Comparison of ENCODE assay signal across 10 mouse cellular contexts in the genomic region with DNA sequence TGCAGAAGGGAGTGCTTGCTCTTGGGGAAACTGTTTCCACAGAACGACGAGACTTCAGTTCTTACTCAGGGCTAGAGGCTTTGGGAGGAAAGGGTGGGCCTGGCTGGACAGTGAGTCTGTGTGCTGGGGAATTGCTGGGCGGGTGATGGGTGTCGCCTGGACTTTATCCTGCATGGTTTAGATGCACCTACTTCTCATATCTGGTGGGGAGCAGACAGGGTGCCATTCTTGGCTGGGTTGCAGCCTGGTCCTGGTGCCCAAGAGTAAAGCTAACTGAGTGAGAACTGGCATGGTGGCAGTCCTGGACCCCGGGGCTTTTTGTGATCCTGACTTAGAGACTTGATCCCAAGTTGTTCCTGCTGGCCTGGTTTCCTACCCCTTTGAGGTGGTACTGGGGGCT. TPM values are rescaled to one million over a fixed set of nuclear protein-coding genes. Genes with fewer than 3 reads are reported as not detected.
DNase-seq lines count a peak whose midpoint lies in the region; ATAC-seq and TF ChIP-seq lines count a peak whose summit lies in the region.
"Had no signal": no experiment of that assay in that cellular context is flagged by ENCODE, and none has a peak within 500 bp of the region (broad histone marks: within the 10 kb centered on the region; RNA-seq: fewer than 3 reads in every experiment).

No protein-coding gene starts in this region.

- peak overlapping the region; percentile 35; the same call in 1 of the 2 replicates for H3K27ac ChIP-seq in cerebellum, adult 2 months (ENCODE audit: insufficient read depth, low read length)
- no peak overlapping the region for H3K27ac ChIP-seq in forebrain, postnatal 0 days (ENCODE audit: low read depth, low read length)
- peak overlapping the region; percentile 98 for H3K27ac ChIP-seq in liver, postnatal 0 days (ENCODE audit: low read depth)

- TF ChIP-seq EP300 in liver, postnatal 0 days (IDR thresholded peaks at IDR 0.05; ENCODE audit: low read depth), result peak; percentile 46; the same call in 1 of the 2 replicates

- peaks cover 27% of the 10 kb centered on the region for H3K4me1 ChIP-seq in cerebellum, adult 2 months (ENCODE audit: control insufficient read depth, insufficient read depth, low read length)
- H3K4me1 ChIP-seq in forebrain, postnatal 0 days (ENCODE audit: insufficient read depth), result peaks cover 19% of the 10 kb centered on the region
- H3K4me1 ChIP-seq in liver, postnatal 0 days (ENCODE audit: insufficient read depth), result peaks cover 35% of the 10 kb centered on the region

- H3K79me3 ChIP-seq in C2C12 (ENCODE audit: low read depth), result peaks cover 35% of the 10 kb centered on the region

- TF ChIP-seq POLR2A in cerebellum, adult 2 months (IDR thresholded peaks at IDR 0.05; ENCODE audit: borderline replicate concordance, insufficient read depth, low read length), result no peak

- DNase-seq in cerebellum, adult 2 months, result no peak
- DNase-seq in cerebellum, postnatal 36 days, result no peak
- no peak for DNase-seq in forebrain, postnatal 0 days
- DNase-seq in liver, postnatal 0 days, result peak; percentile 55
- no peak for DNase-seq in adrenal gland, adult (ENCODE audit: inconsistent age in 2 of 2, low spot score in 1 of 2)
- DNase-seq in layer of hippocampus, adult 9-11 months, result no peak

- TF ChIP-seq CTCF in cerebellum, adult 2 months (IDR thresholded peaks at IDR 0.05; ENCODE audit: borderline replicate concordance, insufficient read depth, low read depth, low read length), result no peak
- TF ChIP-seq CTCF in C2C12 (IDR thresholded peaks at IDR 0.05; ENCODE audit: control insufficient read depth, insufficient read depth, insufficient read length), result no peak
- no peak for TF ChIP-seq CTCF in forebrain, postnatal 0 days (IDR thresholded peaks at IDR 0.05; ENCODE audit: low read depth)
- no peak for TF ChIP-seq CTCF in liver, postnatal 0 days (IDR thresholded peaks at IDR 0.05; ENCODE audit: low read depth)

- H3K36me3 ChIP-seq in C2C12 (ENCODE audit: control insufficient read depth, insufficient read depth), result peaks cover 18% of the 10 kb centered on the region
- H3K36me3 ChIP-seq in forebrain, postnatal 0 days (ENCODE audit: insufficient read depth), result peaks cover 21% of the 10 kb centered on the region
- H3K36me3 ChIP-seq in liver, postnatal 0 days (replicated peaks; ENCODE audit: insufficient read depth, low read length), result peaks cover 19% of the 10 kb centered on the region

- no peaks in the 10 kb centered on the region for H3K27me3 ChIP-seq in cerebellum, adult 2 months (ENCODE audit: control insufficient read depth, insufficient read depth, low read length)
- no peaks in the 10 kb centered on the region for H3K27me3 ChIP-seq in C2C12 (ENCODE audit: control insufficient read depth, insufficient read depth, insufficient read length)
- H3K27me3 ChIP-seq in forebrain, postnatal 0 days (ENCODE audit: insufficient read depth, low read length), result no peaks in the 10 kb centered on the region
- H3K27me3 ChIP-seq in liver, postnatal 0 days (ENCODE audit: insufficient read depth, low read length), result no peaks in the 10 kb centered on the region

- peak overlapping the region; percentile 28; the same call in 1 of the 2 replicates for H3K9ac ChIP-seq in forebrain, postnatal 0 days
- H3K9ac ChIP-seq in liver, postnatal 0 days (replicated peaks), result peak overlapping the region; percentile 86

- no peak for ATAC-seq in forebrain, postnatal 0 days
- peak; percentile 2; the same call in 1 of the 2 replicates for ATAC-seq in liver, postnatal 0 days
- ATAC-seq in megakaryocyte-erythroid progenitor cell, adult 5-6 weeks (replicated peaks; ENCODE audit: low FRiP score, low TSS enrichment, poor library complexity, severe bottlenecking), result no peak

- 74% methylated on average over 5 of the region's 5 CpGs for WGBS in cerebellum, adult 2 months
- 76% methylated on average over 5 of the region's 5 CpGs for WGBS in forebrain, postnatal 0 days
- WGBS in liver, postnatal 0 days (ENCODE audit: insufficient replicate concordance), result 61% methylated on average over 5 of the region's 5 CpGs

- H3ac ChIP-seq in C2C12 (ENCODE audit: control insufficient read depth, insufficient read length, low read depth), result peak overlapping the region; percentile 5

- H3K4me2 ChIP-seq in forebrain, postnatal 0 days (ENCODE audit: low read depth), result no peak overlapping the region
- peak overlapping the region; percentile 98 for H3K4me2 ChIP-seq in liver, postnatal 0 days (ENCODE audit: low read depth, low read length)

- H3K79me2 ChIP-seq in C2C12 (ENCODE audit: control insufficient read depth, insufficient read depth), result peaks cover 73% of the 10 kb centered on the region

- H3K9me3 ChIP-seq in forebrain, postnatal 0 days (ENCODE audit: low read length), result no peaks in the 10 kb centered on the region
- H3K9me3 ChIP-seq in liver, postnatal 0 days (ENCODE audit: low read length), result no peaks in the 10 kb centered on the region

- peak overlapping the region; percentile 1 for H3K4me3 ChIP-seq in cerebellum, adult 2 months (replicated peaks; ENCODE audit: insufficient read depth, low read depth, low read length)
- no peak overlapping the region for H3K4me3 ChIP-seq in C2C12 (ENCODE audit: insufficient read depth, poor library complexity, severe bottlenecking)
- H3K4me3 ChIP-seq in forebrain, postnatal 0 days (ENCODE audit: low read depth, low read length), result no peak overlapping the region
- peak overlapping the region; percentile 90 for H3K4me3 ChIP-seq in liver, postnatal 0 days (ENCODE audit: low read depth, low read length)

TF ChIP-seq in C2C12, 6 proteins besides CTCF, POLR2A, EP300 and RAD21:
- TF ChIP-seq MYOG (IDR thresholded peaks at IDR 0.05; ENCODE audit: control insufficient read depth, extremely low read depth, insufficient read length) (no peak), MYOD1 (IDR thresholded peaks at IDR 0.05; ENCODE audit: control insufficient read depth, insufficient read length, low read depth) (no peak), CEBPB (IDR thresholded peaks at IDR 0.05; ENCODE audit: low read depth) (no peak)

RNA-seq across cellular contexts. Expression of gene Sppl2b, which starts 1.8 kb away (rescaled TPM):
- polyA plus RNA-seq in cerebellum, adult 2 months (2012; rRNA removed), result 123 and 132 TPM in 2 replicates
- 31.2 TPM for polyA plus RNA-seq in C2C12 (2012; fragmentation: generic; extraction: Trizol)
- 79.2 and 90.3 TPM in 2 replicates for total RNA-seq in forebrain, postnatal 0 days (2014; rRNA removed)
- polyA plus RNA-seq in forebrain, postnatal 0 days (2015; fragmentation: Nextera tagmentation; extraction: Ambion mirVana), result 64.6 and 74.4 TPM in 2 replicates
- 27.6 and 27.7 TPM in 2 replicates for polyA plus RNA-seq in liver, postnatal 0 days (2015; fragmentation: Nextera tagmentation; extraction: Ambion mirVana)
- total RNA-seq in megakaryocyte-erythroid progenitor cell, adult 5-6 weeks (2014; fragmentation: Nextera tagmentation), result 116 and 117 TPM in 2 replicates
- total RNA-seq in megakaryocyte-erythroid progenitor cell, adult 5-6 weeks (2017), result 45.6 and 65.4 TPM in 2 replicates

RNA-seq across cellular contexts. Expression of gene Lsm7, which starts 1.9 kb away (rescaled TPM):
- polyA plus RNA-seq in cerebellum, adult 2 months (2012; rRNA removed), result 213 and 215 TPM in 2 replicates
- 297 TPM for polyA plus RNA-seq in C2C12 (2012; fragmentation: generic; extraction: Trizol)
- total RNA-seq in forebrain, postnatal 0 days (2014; rRNA removed), result 158 and 292 TPM in 2 replicates
- 306 and 392 TPM in 2 replicates for polyA plus RNA-seq in forebrain, postnatal 0 days (2015; fragmentation: Nextera tagmentation; extraction: Ambion mirVana)
- 104 and 108 TPM in 2 replicates for polyA plus RNA-seq in liver, postnatal 0 days (2015; fragmentation: Nextera tagmentation; extraction: Ambion mirVana)
- total RNA-seq in megakaryocyte-erythroid progenitor cell, adult 5-6 weeks (2014; fragmentation: Nextera tagmentation), result 291 and 326 TPM in 2 replicates
- total RNA-seq in megakaryocyte-erythroid progenitor cell, adult 5-6 weeks (2017), result 401 and 445 TPM in 2 replicates

RNA-seq across cellular contexts. Expression of gene Lingo3, which starts 13.1 kb away (rescaled TPM):
- 54.4 and 69.1 TPM in 2 replicates for polyA plus RNA-seq in cerebellum, adult 2 months (2012; rRNA removed)
- 0.05 TPM for polyA plus RNA-seq in C2C12 (2012; fragmentation: generic; extraction: Trizol)
- 23.3 and 23.7 TPM in 2 replicates for total RNA-seq in forebrain, postnatal 0 days (2014; rRNA removed)
- polyA plus RNA-seq in forebrain, postnatal 0 days (2015; fragmentation: Nextera tagmentation; extraction: Ambion mirVana), result 18.5 and 20.3 TPM in 2 replicates
- polyA plus RNA-seq in liver, postnatal 0 days (2015; fragmentation: Nextera tagmentation; extraction: Ambion mirVana), result not detected in 2 replicates
- total RNA-seq in megakaryocyte-erythroid progenitor cell, adult 5-6 weeks (2014; fragmentation: Nextera tagmentation), result 1.6 TPM in 1 of 2 replicates, not detected in the other
- total RNA-seq in megakaryocyte-erythroid progenitor cell, adult 5-6 weeks (2017), result not detected in 2 replicates
- total RNA-seq: liver, adult 2 months had no signal

RNA-seq across cellular contexts. Expression of gene Tmprss9, which starts 14.7 kb away (rescaled TPM):
- polyA plus RNA-seq in cerebellum, adult 2 months (2012; rRNA removed), result 0.41 and 0.74 TPM in 2 replicates
- polyA plus RNA-seq in C2C12 (2012; fragmentation: generic; extraction: Trizol), result 0.02 TPM
- total RNA-seq in forebrain, postnatal 0 days (2014; rRNA removed), result 0.08 and 0.33 TPM in 2 replicates
- 0.18 and 0.22 TPM in 2 replicates for polyA plus RNA-seq in forebrain, postnatal 0 days (2015; fragmentation: Nextera tagmentation; extraction: Ambion mirVana)
- 0.12 TPM in 2 replicates for polyA plus RNA-seq in liver, postnatal 0 days (2015; fragmentation: Nextera tagmentation; extraction: Ambion mirVana)
- total RNA-seq in megakaryocyte-erythroid progenitor cell, adult 5-6 weeks (2014; fragmentation: Nextera tagmentation), result 0.22 TPM in 1 of 2 replicates, not detected in the other
- total RNA-seq in megakaryocyte-erythroid progenitor cell, adult 5-6 weeks (2017), result not detected in 2 replicates
- polyA plus RNA-seq: heart, postnatal 0 days had no signal

RNA-seq across cellular contexts. Expression of gene Oaz1, which starts 30.5 kb away (rescaled TPM):
- polyA plus RNA-seq in cerebellum, adult 2 months (2012; rRNA removed), result 776 and 779 TPM in 2 replicates
- polyA plus RNA-seq in C2C12 (2012; fragmentation: generic; extraction: Trizol), result 1,494 TPM
- 1,019 and 1,040 TPM in 2 replicates for total RNA-seq in forebrain, postnatal 0 days (2014; rRNA removed)
- polyA plus RNA-seq in forebrain, postnatal 0 days (2015; fragmentation: Nextera tagmentation; extraction: Ambion mirVana), result 1,146 and 1,244 TPM in 2 replicates
- 1,017 and 1,029 TPM in 2 replicates for polyA plus RNA-seq in liver, postnatal 0 days (2015; fragmentation: Nextera tagmentation; extraction: Ambion mirVana)
- 1,436 and 1,526 TPM in 2 replicates for total RNA-seq in megakaryocyte-erythroid progenitor cell, adult 5-6 weeks (2014; fragmentation: Nextera tagmentation)
- total RNA-seq in megakaryocyte-erythroid progenitor cell, adult 5-6 weeks (2017), result 220 and 353 TPM in 2 replicates

Comparison
In these comparisons a context has a peak if more than half of its experiments do, and no peak if none do; other contexts are left out.
1. H3K4me3 ChIP-seq: peak in cerebellum, adult 2 months (single experiment) and liver, postnatal 0 days (single experiment); none in C2C12 (single experiment) and forebrain, postnatal 0 days (single experiment).
2. RNA of gene Lingo3, which starts 13.1 kb away (polyA plus RNA-seq): 54.4 to 69.1 TPM in cerebellum, adult 2 months and 18.5 to 20.3 TPM in forebrain, postnatal 0 days; 0.05 TPM in C2C12 (single experiment) and not detected in liver, postnatal 0 days; every median in the first group is over 10 times any median in the second.